Mouse (Mus musculus): ENCODE measurements around the gene Fbxl19.

Fbxl19 gene

GRCm38 (mm10) chr7:127744366-127745045 lies at the start of gene Fbxl19:
Fbxl19 (plus strand) TSS chr7:127744543.
- in situ Hi-C loops (cut with MboI; ENCODE audit: low pct_unique_long_range_greater_than_20kb in 1 of 2, low sequenced_read_pairs in 2 of 2, unreplicated experiment in 1 of 2), result no loop called here

- in situ Hi-C loops (cut with MboI; ENCODE audit: low pct_unique_long_range_greater_than_20kb in 1 of 2, low sequenced_read_pairs in 2 of 2, unreplicated experiment in 1 of 2), result no loop called here
These were observed 45.4 kb upstream of the Fbxl19 start for GRCm38 (mm10) chr7:127698986-127699385.

GRCm38 (mm10) chr7:127700712-127701331 lies 43.5 kb upstream of the Fbxl19 start:
- in situ Hi-C loops (cut with MboI; ENCODE audit: low pct_unique_long_range_greater_than_20kb in 1 of 2, low sequenced_read_pairs in 2 of 2, unreplicated experiment in 1 of 2), result no loop called here

- in situ Hi-C loops (cut with MboI; ENCODE audit: low pct_unique_long_range_greater_than_20kb in 1 of 2, low sequenced_read_pairs in 2 of 2, unreplicated experiment in 1 of 2), result no loop called here
These were observed 40.7 kb upstream of the Fbxl19 start for GRCm38 (mm10) chr7:127703561-127704178.

GRCm38 (mm10) chr7:127704598-127704997 lies 39.7 kb upstream of the Fbxl19 start:
- in situ Hi-C loops (cut with MboI; ENCODE audit: low pct_unique_long_range_greater_than_20kb in 1 of 2, low sequenced_read_pairs in 2 of 2, unreplicated experiment in 1 of 2), result no loop called here

GRCm38 (mm10) chr7:127705706-127706105 lies 38.6 kb upstream of the Fbxl19 start:
- in situ Hi-C loops (cut with MboI; ENCODE audit: low pct_unique_long_range_greater_than_20kb in 1 of 2, low sequenced_read_pairs in 2 of 2, unreplicated experiment in 1 of 2), result no loop called here

GRCm38 (mm10) chr7:127707045-127707956 lies 37.0 kb upstream of the Fbxl19 start:
- in situ Hi-C loops (cut with MboI; ENCODE audit: low pct_unique_long_range_greater_than_20kb in 1 of 2, low sequenced_read_pairs in 2 of 2, unreplicated experiment in 1 of 2), result no loop called here

- in situ Hi-C loops (cut with MboI; ENCODE audit: low pct_unique_long_range_greater_than_20kb in 1 of 2, low sequenced_read_pairs in 2 of 2, unreplicated experiment in 1 of 2), result no loop called here
These were observed 36.5 kb upstream of the Fbxl19 start for GRCm38 (mm10) chr7:127707957-127708206.

- in situ Hi-C loops (cut with MboI; ENCODE audit: low pct_unique_long_range_greater_than_20kb in 1 of 2, low sequenced_read_pairs in 2 of 2, unreplicated experiment in 1 of 2), result no loop called here
These were observed 35.9 kb upstream of the Fbxl19 start, which contains the start of gene Bcl7c for GRCm38 (mm10) chr7:127708207-127709078. Bcl7c (minus strand) TSS chr7:127708933.

GRCm38 (mm10) chr7:127709261-127709979 lies 34.9 kb upstream of the Fbxl19 start:
- in situ Hi-C loops (cut with MboI; ENCODE audit: low pct_unique_long_range_greater_than_20kb in 1 of 2, low sequenced_read_pairs in 2 of 2, unreplicated experiment in 1 of 2), result no loop called here

GRCm38 (mm10) chr7:127711031-127711430 lies 33.3 kb upstream of the Fbxl19 start:
- in situ Hi-C loops (cut with MboI; ENCODE audit: low pct_unique_long_range_greater_than_20kb in 1 of 2, low sequenced_read_pairs in 2 of 2, unreplicated experiment in 1 of 2), result no loop called here

GRCm38 (mm10) chr7:127711456-127711855 lies 32.9 kb upstream of the Fbxl19 start:
- in situ Hi-C loops (cut with MboI; ENCODE audit: low pct_unique_long_range_greater_than_20kb in 1 of 2, low sequenced_read_pairs in 2 of 2, unreplicated experiment in 1 of 2), result no loop called here

- in situ Hi-C loops (cut with MboI; ENCODE audit: low pct_unique_long_range_greater_than_20kb in 1 of 2, low sequenced_read_pairs in 2 of 2, unreplicated experiment in 1 of 2), result no loop called here
These were observed 31.6 kb upstream of the Fbxl19 start, which contains the start of gene Ctf1 for GRCm38 (mm10) chr7:127712461-127713385. Ctf1 (plus strand) TSS chr7:127712736.

- in situ Hi-C loops (cut with MboI; ENCODE audit: low pct_unique_long_range_greater_than_20kb in 1 of 2, low sequenced_read_pairs in 2 of 2, unreplicated experiment in 1 of 2), result no loop called here
These were observed 29.5 kb upstream of the Fbxl19 start for GRCm38 (mm10) chr7:127714816-127715215.

- in situ Hi-C loops (cut with MboI; ENCODE audit: low pct_unique_long_range_greater_than_20kb in 1 of 2, low sequenced_read_pairs in 2 of 2, unreplicated experiment in 1 of 2), result no loop called here
These were observed 27.4 kb upstream of the Fbxl19 start for GRCm38 (mm10) chr7:127716992-127717391.

- in situ Hi-C loops (cut with MboI; ENCODE audit: low pct_unique_long_range_greater_than_20kb in 1 of 2, low sequenced_read_pairs in 2 of 2, unreplicated experiment in 1 of 2), result no loop called here
These were observed 26.0 kb upstream of the Fbxl19 start for GRCm38 (mm10) chr7:127718339-127718738.

- in situ Hi-C loops (cut with MboI; ENCODE audit: low pct_unique_long_range_greater_than_20kb in 1 of 2, low sequenced_read_pairs in 2 of 2, unreplicated experiment in 1 of 2), result no loop called here
These were observed 25.1 kb upstream of the Fbxl19 start for GRCm38 (mm10) chr7:127719258-127719657.
